Mouse (Mus musculus) erythroblast, adult 5-6 weeks (primary cell): ENCODE data around the gene Sqstm1. TPM values are rescaled to one million over a fixed set of nuclear protein-coding genes. Genes with fewer than 3 reads are reported as not detected.

ENCODE experiments used
- ATAC-seq: replicated peaks from 2 replicates; pipeline ENCODE4 v1.8.0; 2016; ENCODE audit warnings: moderate number of reproducible peaks, mild to moderate bottlenecking, moderate TSS enrichment, inconsistent platforms; ENCODE audit not compliant: poor library complexity, low FRiP score, severe bottlenecking
- total RNA-seq, 2 experiments: library from RNA; stranded (forward) in 1 of 2; stranded (reverse) in 1 of 2; fragments of 150-400 nt in 1 of 2; fragments of 200-764, 138-1000 nt in 1 of 2; gene quantifications; 2 replicates each; pipeline versions ENCODE4 v1.2.3 to v1.2.4; 2015 to 2017; ENCODE audit warnings: low replicate concordance in 2 of 2

The Sqstm1 gene
- total RNA-seq, 2 experiments from 2014 or later: 101 to 596 TPM

- no peak for ATAC-seq
Observed at GRCm38 (mm10) chr11:50212060-50212739, 1.6 kb upstream of the Sqstm1 start.

- no peak for ATAC-seq
Observed at GRCm38 (mm10) chr11:50211322-50212059, 864 bp upstream of the Sqstm1 start.

GRCm38 (mm10) chr11:50210101-50210504 is 524 bp downstream of the Sqstm1 start:
- ATAC-seq: peak; percentile 88

- ATAC-seq: no peak
Observed at GRCm38 (mm10) chr11:50208039-50208438, 2.6 kb downstream of the Sqstm1 start.

GRCm38 (mm10) chr11:50207344-50207743 is 3.3 kb downstream of the Sqstm1 start:
- ATAC-seq: no peak

- ATAC-seq: no peak
Observed at GRCm38 (mm10) chr11:50206037-50206436, 4.6 kb downstream of the Sqstm1 start.

- ATAC-seq: no peak
Observed at GRCm38 (mm10) chr11:50205434-50205833, 5.2 kb downstream of the Sqstm1 start.

GRCm38 (mm10) chr11:50203302-50203827 is 7.3 kb downstream of the Sqstm1 start:
- ATAC-seq: no peak

GRCm38 (mm10) chr11:50201590-50201989 is 9.0 kb downstream of the Sqstm1 start:
- ATAC-seq: no peak

GRCm38 (mm10) chr11:50200613-50201012 is 10.0 kb downstream of the Sqstm1 start:
- ATAC-seq: no peak

- ATAC-seq: no peak
Observed at GRCm38 (mm10) chr11:50198916-50199315, 11.7 kb downstream of the Sqstm1 start.

GRCm38 (mm10) chr11:50198219-50198846 is 12.3 kb downstream of the Sqstm1 start:
- ATAC-seq: no peak

- ATAC-seq: no peak
Observed at GRCm38 (mm10) chr11:50197500-50197899, 13.1 kb downstream of the Sqstm1 start.

- no peak for ATAC-seq
Observed at GRCm38 (mm10) chr11:50194793-50195192, 15.8 kb downstream of the Sqstm1 start.

- no peak for ATAC-seq
Observed at GRCm38 (mm10) chr11:50194070-50194469, 16.6 kb downstream of the Sqstm1 start.

GRCm38 (mm10) chr11:50192278-50192677 is 18.3 kb downstream of the Sqstm1 start:
- no peak for ATAC-seq

GRCm38 (mm10) chr11:50190362-50190761 is 20.3 kb downstream of the Sqstm1 start:
- ATAC-seq: no peak

- no peak for ATAC-seq
Observed at GRCm38 (mm10) chr11:50188682-50189081, 21.9 kb downstream of the Sqstm1 start.

- no peak for ATAC-seq
Observed at GRCm38 (mm10) chr11:50184788-50185187, 25.8 kb downstream of the Sqstm1 start.

- no peak; the same call in 1 of the 2 replicates for ATAC-seq
Observed at GRCm38 (mm10) chr11:50182702-50183101, 27.9 kb downstream of the Sqstm1 start.
